Mouse (Mus musculus) gonadal fat pad, adult 2 months (tissue): ENCODE measurements at regions not wholly inside any gene's neighbourhood (a gene's known extent, or its start where the extent isn't known, plus 50 kb on each side); places are given as distances from the start of the nearest gene placed in this dataset.
A peak's percentile ranks its signal among the peaks of the same experiment; 100 is the strongest.

Source experiments
- DNase-seq: peaks from one replicate; pipeline ENCODE4 v3.0.0-alpha.2; 2012; ENCODE audit warnings: low read depth

DNA sequence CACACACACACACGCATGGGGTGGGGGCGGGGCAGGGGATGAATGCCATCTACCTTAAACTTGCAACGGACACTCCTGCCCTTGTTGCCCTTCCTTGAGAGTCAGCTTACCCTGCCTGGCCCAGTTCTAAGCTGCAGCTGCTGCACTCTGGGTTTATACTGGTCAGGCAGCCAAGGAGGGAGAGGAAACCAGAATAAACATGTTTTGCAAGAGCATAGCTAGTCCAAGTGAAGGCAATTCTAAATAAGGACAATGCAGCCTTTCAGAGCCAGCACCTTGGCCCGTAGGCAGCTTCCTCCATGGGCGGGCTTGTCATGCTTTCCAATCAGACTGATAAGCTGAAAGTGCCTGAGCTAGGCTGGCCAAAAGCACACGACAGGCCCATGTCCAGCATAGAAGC lies 73.7 kb upstream of the Fggy start:
- DNase-seq = peak; percentile 88

DNA sequence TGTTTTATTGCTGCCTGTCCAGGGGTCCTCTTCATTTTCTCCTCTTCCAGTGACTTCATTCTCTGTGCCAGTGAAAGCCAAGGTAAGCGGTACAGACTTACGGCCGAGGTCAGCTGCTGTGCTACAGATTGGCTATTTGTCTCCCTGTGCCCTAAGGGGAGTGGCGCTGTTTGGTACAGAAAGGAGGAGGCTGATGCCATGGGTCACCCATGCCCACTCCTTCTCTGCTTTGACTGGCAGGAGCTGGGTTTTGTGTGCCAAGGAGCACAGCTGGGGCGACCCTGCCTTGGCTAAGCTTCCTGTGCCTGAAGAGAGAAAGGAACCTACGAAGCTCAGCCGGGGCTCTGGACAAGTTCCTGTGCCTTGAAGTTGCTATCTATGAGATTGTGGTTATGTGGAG lies 70.0 kb upstream of the Fggy start:
- DNase-seq = no peak

DNA sequence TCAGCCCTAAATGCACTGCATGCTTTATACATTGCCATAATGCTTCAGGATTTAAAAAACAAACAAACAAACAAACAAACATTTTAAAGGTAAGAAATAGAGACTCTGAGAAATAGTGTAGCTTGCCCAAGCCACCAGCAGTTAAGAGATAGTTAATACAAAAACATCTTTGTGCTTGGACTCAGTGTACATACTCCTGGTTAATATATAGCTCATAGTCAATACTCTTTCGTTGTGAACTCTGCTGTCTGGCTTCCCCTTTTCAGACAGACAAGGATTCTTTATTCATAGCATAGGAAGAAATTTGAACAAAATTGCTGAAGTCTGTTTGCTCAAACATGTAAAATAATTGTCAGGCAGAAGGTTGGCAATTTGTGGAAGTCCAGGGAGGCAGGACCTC lies 69.3 kb upstream of the Fggy start:
- no peak for DNase-seq

DNA sequence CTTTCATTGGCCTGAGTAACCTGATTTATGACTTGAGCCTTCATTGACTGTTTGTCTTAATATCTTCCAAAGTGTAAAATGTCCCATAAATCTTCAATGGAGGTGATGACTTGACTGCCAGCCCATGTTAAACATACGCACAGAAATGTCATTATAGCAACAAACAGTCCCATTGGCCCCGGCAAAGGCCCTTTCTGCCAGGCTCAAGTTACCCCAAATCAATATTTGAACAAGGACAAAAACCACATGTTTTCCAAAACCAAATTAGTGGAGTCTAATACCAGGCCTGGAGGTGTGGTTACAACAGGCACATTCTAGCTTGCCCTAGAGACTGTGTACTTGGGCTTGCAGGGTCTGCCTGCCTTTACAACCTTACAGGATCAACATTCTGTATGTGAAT lies 68.2 kb upstream of the Fggy start:
- DNase-seq = no peak

DNA sequence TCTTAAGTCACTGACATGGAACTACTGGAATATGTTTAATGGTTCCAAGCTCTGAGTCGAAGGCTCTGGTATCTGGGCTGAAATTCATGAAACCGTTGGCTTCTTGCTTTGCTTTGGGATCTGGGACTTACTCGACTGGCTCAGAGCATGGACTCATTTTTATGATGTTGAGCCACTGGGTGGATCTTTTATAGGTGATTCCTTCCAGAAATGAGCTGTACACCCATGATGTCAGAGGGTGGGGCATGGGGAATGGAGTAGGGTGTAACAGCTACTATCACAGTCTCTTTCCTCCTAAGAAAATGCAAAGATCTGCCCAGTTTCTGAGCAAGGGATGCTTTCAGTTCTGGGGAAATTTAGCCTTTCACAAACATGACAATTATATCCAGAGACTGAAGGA lies 57.0 kb upstream of the Fggy start:
- no peak for DNase-seq

DNA sequence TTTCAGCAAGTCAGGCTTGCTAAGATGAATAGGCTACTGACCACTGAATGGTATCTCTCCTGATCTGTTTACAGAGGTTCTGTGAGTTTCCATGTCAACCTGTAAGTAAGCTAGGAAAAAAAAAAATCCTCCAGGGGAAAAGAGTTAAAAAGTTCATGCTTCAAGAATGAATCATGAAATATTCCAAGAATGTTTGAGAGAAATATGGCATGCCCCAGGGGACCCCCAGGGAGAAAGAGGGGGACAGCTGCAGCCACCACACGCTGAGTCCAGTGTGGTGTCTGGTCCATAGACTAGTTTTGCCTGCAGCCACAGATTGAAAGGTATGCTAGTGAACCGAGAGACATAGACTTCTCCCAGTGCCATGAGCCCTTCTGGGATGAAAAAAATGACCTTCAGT lies 56.1 kb upstream of the Fggy start:
- DNase-seq = no peak

DNA sequence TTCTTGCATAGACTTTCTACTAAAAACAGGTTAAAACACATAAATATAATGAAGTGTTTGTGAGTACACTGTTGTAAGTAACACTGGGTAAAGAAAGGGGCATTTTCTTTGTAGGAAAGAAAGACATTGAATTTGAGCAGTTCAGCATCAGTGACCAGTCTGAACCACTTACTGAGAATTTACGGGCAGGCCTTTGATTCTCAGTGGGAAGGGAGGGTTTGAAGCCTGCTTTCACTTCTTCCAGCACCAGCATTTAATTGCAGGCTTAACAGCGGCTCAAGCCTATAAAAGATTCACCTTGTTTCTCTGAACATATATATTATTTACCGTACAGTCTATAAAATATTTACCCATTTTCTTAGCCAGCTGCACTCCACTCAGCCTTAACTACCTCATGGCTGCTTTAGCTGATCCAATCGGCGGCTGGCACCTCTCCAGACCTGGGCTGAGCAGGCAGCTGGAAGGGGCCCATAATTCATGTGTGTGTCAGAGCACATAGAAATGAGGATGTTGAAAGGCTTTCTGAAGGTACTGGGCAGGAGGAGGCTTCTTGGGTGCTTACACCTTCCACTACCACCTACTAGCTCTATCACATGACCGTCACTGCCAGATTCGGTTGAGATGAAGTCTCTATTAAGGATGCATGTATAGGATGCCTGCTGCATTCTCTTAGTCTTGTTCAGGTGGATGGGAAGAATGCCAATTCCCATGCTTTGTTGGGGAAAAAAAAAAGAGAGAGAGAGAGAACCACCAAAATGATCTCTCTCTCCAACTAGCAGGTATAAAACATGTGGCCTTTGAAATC lies 50.0 kb upstream of the Fggy start:
- no peak for DNase-seq
